Mouse (Mus musculus) urinary bladder, postnatal 10 days (tissue): Measurements from ENCODE around the gene Commd6.

Experiments
- DNase-seq: peaks from one replicate; pipeline ENCODE4 v3.0.0; 2022; ENCODE audit warnings: low spot score

The Commd6 gene

DNA sequence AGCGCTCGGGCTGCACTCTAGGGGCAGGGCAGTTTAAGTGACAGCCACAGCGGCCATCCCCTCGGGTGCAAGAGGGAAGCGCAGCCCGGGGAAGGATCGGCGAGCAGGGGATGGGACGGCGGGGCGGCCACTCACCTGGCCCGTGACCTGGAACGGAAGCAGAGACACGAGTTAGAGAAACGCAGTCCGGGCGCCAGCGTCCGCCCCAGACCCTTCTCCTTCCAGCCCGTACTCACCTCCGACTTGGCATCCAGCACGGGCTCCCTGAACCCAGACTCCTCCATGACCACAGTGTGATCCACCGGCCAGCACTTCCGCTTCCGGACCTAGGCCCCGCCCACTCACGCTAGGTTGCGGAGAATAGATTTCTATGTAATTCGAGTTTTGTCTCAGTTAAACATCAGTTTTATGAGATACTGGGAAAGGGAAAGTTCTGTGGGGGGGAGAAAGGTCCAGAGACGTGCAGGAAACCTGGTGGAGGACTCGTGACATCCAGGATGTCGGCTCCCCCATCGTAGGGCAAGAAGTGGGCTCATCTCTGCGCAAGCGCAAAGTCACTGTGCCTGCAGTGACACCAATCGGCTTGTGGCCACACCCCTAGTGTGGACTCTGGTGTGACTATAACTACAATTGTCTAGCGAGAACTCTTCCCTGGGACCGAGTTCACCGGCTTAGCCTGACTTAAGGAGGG, at the start of gene Commd6:
Commd6 (minus strand) TSS at position 534 of the 691 bp plus-strand sequence.
- peak; percentile 63 for DNase-seq

DNA sequence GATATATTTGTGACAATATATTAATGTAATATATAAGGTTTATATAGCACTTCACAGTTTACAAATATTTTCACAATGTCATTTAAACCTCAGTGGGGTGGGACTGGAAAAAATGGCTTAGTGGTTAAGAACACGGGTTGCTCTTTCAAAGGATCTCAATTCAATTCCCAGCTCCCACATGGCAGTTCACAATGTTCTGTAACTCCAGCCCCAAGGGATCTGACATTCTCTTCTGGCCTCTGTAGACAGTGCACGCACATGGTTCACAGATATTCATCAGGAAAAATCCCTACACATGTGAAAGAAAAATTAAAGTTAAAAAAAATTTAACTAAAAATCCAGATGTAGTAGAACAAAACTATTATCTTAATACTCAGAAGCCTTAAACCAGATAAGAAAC, 47.9 kb upstream of the Commd6 start:
- no peak for DNase-seq

DNA sequence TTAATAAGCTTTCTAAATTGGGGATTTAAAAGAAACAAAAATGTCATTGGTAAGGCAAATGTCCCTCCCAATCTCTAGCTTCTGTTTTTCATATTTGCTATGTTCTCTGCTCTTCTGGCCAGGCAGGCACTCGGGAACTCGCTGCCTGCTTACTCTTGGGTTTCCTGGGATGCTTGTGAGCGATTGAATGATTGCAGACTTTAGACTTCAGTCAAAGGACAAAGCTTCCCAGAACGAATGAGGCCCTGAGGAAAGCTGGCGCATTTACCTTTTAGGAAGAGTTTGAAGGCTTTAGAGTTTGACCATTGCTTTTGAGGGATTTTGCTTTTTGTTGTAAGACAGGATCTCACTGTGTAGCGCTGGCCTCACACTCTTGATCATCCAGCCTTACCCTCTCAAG, 47.2 kb upstream of the Commd6 start:
- DNase-seq: no peak

DNA sequence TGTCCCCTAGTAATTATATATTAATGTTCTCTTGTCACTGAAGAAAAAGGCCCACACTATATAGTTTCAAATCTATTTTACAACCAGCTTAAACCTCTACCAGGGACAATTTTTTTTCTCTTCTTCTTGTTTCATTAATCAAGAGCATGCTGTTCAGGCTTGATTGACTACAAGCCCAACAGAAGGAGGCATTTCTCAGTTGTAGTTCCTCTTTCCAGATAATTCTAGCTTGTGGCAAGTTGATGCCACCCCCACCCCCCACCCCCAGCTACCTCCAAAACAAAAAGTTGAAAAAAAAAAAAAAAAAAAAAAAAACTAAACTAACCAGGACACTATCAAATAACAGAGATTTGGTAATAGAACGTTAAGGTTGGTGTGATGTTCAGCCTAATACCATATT, 31.7 kb upstream of the Commd6 start:
- DNase-seq: no peak

DNA sequence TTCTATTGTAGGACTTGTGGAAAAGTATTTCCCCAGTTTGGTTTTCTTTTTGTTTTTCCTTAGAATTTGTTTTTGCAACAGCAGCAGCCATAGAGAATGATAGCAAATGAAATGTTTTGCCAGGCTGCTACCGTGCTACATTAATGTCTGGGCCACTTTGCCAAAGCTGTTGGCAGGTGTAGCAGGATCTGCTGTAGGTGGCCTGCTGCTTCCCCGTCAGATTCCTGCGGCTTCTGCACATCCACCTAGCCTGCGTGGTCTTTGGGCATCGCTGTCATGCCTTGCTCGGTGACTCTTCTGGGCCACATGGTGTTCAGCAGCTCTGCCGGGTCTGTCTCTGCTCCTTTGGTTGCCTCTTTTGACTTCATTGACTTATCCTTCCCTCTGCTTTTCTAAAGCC, 28.1 kb upstream of the Commd6 start:
- DNase-seq: no peak

DNA sequence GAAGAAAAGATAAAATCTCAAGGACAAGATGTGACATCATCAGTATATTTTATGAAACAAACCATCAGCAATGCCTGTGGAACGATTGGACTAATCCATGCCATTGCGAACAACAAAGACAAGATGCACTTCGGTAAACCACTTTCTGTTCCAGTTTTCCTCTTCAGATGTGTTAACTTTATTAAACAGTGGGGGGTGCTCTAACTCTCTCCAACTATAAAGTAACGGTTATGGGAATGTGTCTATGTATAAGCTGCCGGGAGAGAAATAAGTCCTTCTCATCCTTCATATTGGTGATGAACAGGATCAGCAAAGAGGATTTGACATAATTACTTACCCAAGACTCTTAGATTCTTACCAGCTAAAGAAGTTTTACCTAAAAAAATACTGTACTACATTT, 26.1 kb upstream of the Commd6 start:
- DNase-seq: no peak

DNA sequence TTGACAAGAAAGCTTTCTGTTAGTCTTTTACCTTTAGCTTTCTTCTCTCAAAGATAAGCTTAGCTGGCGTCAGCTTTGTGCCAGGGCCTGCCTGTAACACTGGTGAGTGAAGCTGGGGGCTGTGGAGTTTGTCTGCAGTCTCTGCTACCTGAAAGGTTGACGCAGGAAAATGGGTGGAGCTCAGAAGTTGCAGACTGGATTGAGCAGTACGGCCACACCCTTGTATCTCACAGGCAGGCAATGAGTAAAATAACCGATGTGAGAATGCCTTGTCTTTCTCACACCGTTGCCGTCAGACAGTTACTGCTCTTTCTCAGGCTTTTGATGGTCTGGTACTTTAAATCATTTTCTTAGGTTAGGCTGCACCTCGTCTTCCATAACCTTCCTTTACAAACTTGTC, 25.6 kb upstream of the Commd6 start:
- DNase-seq: no peak

DNA sequence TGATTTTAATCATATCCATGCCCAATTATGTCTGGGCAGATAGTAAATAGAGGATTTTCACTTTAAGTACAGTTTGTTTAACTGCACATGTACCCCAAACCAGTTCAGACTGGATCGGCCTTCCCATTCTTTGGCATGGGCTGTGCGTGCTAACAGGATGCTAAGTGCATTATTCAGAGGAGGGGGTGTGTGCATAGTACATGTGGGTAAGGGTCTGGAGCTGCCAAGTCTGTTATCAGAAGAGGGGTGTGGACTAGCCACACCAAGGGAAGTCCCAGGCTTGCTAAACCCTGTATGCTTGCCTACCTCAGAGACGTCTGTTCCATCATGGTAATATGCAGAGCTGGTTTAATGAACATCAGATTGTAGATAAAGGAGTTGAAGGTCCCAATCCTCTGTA, 23.8 kb upstream of the Commd6 start:
- no peak for DNase-seq

DNA sequence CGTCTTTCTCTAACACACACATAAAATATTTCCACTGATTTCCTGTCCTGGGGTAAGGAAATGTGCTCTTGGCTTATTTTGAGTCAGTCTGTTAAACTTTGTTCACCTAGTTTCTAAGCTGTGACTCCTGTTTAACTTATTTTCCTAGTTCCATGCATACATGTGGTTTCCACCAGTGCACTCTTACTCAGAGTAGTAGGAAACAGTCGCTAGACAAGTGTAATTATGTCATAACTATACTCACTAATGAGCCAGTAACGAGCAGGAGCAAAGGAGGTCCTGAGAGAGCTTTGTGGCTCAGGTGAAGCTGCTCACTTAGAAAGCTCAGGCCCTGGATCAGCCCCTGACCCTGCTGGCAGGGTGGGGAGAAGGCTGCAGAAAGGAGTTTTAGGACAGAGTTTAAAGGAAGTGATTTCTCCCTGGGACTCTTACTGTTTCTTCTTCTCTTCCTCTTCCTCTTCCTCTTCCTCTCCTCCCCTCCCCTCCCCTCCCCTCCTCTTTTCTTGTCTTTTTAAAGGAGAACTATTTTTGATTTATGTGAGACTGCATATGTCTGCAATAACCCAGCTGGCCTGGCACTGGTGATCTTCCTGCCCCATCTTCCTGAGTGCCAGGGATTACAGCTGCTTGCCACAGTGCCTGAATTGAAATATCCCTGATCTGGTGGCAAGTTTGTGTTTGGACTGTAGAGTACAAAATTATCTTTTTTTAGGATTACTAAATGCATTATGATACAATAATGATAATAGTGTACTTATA, 21.3 kb upstream of the Commd6 start:
- no peak for DNase-seq

DNA sequence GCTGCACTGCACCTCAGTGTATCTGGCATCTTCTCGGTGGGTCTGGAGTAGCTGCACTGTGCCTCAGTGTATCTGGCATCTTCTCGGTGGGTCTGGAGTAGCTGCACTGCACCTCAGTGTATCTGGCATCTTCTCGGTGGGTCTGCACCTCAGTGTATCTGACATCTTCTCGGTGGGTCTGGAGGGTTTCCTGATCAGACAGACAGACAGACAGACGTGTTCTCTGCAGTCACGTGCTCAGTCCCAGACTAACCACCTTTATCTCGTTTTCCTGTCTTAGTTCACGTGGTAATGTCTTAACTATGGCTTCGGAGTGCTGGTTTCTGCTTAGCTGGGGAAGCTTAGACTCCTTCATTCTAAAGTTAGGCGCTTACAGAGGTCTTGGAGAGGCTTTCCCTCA, 15.8 kb upstream of the Commd6 start:
- no peak for DNase-seq

DNA sequence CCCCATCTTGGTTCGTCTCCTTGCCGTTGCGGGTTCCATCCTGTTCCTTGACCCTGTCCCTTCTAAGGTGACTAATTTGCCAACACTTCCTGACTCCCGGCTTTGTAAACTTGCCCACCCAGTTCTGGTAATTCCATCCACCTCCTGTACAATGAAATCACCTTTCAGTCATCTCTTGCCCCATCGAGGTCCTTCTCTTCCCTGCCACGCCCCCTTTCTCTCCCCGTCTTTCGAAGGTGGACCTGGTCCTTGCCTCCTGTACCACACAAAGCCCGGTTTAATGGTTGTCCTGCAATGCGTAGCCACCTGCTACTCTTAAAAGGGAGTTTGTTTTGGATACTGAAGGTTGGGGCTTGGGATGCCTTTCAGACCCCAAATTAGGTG, 14.0 kb upstream of the Commd6 start:
- DNase-seq: no peak

DNA sequence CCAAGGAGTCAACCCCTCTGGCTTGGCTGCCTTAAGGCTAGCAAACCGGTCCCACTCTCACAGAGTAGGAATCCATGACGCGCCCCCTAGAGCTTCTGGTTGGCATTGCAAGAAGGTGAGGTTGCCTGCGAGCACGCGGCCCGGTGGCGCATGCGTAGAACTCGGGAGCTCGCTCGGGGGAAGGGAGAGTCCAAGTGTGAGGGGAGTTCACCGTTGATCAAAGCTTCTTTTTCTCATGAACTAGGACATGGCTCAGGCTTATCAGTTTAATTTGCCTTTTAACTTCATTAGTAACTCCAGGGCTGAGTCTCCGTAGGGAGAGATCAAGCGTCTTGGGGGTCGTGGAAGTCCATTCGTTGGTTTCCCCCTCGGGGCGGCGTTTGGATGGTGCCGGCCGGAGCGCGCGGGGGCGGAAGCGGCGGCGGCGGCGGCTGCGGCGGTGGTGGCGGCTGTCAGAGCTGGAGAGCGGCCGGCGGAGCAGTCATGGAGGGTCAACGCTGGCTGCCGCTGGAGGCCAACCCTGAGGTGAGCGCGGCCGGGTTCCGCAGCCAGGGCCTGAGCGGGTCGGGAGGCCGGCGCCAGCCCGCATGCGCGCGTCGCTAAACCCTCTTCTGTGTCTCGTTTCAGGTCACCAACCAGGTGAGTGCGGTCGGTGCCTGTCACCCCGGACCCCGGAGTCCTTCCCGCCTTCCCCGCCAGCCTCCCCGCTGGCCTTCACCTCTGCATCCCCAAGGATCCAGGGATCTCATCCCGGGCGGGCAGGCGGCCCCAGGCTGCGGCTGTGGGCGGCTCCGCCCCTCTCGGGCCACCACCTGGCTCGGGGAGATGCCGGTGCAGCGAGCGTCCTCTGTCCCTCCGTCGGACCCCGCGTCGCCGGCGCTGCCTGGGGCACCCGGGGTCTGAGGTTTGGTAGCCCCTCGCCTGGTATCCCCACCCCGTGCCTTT, 13.4 kb upstream of the Commd6 start, which contains the start of gene Uchl3:
Uchl3 (plus strand) TSS at position 387 of the 945 bp plus-strand sequence.
- DNase-seq: peak; percentile 96

DNA sequence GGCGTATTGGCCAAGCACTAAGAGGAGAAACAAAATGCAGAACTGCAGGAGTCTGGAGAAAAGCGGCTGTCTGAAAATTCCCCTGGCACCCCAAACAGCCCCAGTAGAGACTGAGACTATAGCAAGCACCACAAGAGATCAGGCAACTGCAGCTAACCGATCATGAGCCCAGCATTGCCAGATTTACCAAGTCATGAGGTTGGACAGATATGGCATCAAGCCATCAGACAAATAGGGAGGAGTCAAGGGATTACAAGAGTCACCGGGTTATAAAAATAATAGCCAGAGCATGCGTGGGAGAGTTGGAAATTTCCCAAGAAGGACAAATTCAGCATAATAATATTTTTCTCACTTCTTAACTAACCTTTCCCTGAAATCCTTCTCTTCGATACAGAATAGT, 12.1 kb upstream of the Commd6 start:
- DNase-seq: no peak

DNA sequence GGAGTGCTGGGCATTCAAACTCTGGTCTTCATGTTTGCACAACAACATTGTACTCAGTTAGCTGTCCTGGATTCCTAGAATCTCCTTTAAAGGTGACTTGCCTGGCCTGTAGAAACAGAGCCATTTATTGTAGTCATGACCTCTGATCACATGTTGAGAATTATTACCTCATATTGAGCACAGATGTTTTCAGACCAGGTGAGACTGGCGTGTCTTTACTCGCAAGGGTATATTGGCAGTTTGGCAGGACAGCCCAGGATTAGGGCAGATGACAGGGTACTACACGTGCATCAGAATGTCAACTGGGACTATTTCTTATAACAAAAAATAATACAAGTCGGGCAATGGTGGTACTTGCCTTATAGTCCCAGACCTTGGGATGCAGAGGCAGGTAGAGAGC, 10.1 kb upstream of the Commd6 start:
- no peak for DNase-seq

DNA sequence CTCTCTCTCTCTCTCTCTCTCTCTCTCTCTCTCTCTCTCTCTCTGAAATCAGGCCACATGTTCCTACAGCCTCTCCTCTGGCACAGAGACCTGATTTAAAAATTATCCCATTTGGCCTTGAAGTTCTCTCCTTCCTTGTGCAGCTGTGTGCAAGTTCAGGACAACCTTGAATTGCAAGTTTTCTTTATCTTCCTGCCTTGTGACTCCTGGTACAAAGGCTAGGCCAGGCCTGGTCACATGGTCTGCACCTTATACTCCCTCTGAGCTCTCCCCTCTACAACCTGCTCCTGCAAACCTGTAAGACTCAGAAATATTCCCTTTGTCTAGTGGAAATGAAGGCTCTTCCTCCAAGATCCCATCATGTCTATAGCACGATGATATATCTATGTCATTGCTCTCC, 4.5 kb upstream of the Commd6 start:
- no peak for DNase-seq

DNA sequence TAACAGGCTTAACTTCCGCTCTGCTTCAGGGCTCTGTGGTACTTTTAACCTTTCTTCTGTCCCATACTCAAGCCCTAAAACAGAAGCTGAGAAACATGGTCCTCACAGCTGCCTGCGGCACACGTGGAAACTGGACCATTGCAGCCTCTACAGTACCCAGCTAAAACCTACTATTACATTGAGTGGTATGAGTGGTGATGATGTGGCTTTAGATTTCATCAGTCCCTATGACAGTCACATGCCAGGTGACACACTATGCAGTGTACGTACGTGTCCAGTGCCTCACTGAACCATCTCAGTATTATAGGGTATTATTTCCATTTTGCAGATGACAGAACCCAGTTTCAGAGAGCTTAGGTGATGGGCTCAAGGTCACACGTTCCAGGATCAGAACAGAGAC, 3.1 kb downstream of the Commd6 start:
- no peak for DNase-seq

DNA sequence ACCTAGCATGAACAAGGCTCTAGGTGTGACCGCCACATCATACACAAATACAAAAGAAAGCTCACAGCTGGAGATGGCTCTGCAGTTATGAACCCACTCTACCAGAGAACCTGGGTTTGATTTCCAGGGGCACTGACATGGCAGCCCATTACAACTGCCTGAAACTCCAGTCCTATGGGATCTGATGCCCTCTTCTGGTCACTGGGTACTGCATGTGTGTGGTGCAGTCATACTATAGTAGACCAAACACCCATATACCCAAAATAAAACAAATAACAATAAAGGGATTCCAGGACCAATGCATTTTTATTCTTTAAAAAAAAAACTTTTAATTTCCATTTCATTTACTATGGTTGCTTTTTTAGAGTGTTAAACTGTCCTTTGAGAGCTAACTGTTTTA, 4.7 kb downstream of the Commd6 start:
- DNase-seq: no peak

DNA sequence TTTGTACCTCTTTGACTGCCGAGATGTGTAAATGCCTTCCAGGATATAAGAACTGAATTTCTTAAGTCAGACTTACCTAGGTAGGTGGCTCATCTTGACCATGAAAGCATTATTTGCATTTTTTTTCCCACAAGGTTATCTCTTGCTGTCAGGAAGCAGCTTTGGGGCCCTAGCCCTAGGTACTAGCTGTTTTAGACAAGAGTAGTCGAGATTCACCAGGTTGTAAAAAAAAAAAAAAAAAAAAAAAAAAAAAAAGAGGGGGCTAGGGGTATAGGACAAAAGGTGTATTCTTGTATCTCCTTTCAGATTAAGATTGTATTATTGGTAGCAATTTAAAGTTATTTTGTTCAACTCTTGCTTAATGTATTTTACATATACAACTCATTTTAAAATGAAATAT, 9.9 kb downstream of the Commd6 start:
- no peak for DNase-seq

DNA sequence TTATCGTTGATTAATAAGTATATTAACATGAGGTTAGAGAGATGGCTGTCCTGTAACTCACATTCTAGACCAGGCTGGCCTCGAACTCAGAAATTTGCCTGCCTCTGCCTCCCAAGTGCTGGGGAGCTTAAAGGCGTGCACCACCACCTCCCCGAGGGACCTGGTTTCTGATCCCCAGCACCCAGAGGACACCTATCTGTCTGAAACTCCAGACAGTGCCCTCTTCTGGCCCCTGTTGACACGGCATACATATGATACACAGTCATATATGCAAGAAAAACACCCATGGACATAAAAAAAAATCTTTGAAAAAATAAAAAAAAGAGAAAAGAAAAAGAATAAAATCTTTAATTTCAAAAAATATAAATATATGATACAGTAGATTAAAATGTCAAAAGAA, 22.8 kb downstream of the Commd6 start:
- no peak for DNase-seq

DNA sequence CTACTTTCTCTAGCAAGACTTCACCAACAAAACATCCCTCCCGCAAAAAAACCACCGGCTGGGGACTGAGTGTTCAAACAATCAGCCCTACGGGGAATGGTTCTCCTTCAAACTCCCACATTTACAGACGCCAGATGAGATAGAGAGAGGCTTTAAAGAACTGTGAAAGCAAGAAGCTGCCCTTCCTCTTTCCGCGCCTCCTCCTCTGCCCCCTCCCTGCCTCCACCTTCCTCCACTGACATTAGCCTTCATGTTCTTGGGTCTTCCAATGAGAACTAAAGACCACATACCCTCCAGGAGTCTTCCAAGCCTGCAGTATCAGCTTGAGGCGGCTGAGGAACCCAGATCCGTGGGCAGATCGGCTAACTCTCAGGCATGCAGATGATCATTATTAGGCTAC, 24.3 kb downstream of the Commd6 start:
- no peak for DNase-seq

DNA sequence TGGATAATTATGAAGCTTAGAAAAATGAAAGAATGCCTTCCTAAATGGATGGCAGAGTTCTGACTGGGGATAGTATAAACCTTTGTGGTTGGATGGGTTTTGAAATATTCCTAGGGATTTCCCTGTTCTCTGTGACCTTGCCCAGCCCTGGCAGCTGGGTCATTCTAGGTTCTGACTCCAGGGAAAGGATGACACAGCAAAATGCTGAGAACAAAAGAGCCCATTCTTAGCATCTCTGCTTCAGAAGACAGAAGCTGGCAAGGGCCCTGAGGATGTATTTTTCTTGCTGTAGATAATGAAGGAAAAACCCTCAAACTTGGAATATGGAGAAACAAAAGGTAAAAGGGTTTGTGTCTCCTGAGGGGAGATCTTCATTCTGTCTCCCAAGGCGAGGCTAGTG, 27.3 kb downstream of the Commd6 start:
- DNase-seq: no peak

DNA sequence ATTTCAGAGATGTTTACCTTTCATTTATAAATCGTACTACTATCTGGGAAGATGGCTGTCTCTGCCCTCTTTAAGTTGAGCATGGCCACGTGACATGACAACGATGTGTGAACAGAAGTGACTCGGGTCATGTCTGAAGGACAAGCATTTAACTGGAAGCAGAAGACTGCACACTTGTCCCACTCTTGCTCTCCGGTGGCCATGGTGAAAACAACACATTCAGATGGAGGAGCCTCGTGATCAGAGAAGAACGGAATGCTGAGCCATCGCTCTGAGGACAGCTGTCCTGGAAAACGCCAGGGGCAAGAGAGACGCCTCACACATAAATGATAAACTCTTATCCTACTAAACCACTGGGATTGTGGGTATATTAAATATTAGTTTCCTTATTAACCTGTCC, 29.8 kb downstream of the Commd6 start:
- DNase-seq: no peak
